Mouse (Mus musculus) gastrocnemius, adult 2 months (tissue): ENCODE measurements around the gene Slc40a1. TPM values are rescaled to one million over a fixed set of nuclear protein-coding genes. Genes with fewer than 3 reads are reported as not detected.

Experiments
- DNase-seq: peaks from one replicate; pipeline ENCODE4 v3.0.0; 2022
- H3K27ac ChIP-seq: fragments of 200-600 bp; 2 replicates; pipeline ENCODE4 v1.8.1; 2022; ENCODE audit warnings: mild to moderate bottlenecking
- H3K4me3 ChIP-seq: fragments of 200-600 bp; 2 replicates; pipeline ENCODE4 v1.8.1; 2022; ENCODE audit warnings: mild to moderate bottlenecking, moderate library complexity
- CTCF ChIP-seq: fragments of 200-600 bp; IDR thresholded peaks from 2 replicates; pipeline ENCODE4 v1.8.1; 2022; ENCODE audit warnings: antibody characterized with exemption, mild to moderate bottlenecking, moderate library complexity
- intact Hi-C: fragments of 180-260 bp; cut with DNase I; formaldehyde crosslinking; loops from one replicate; pipeline ENCODE4 v1.15.1; 2025
- total RNA-seq, 2 experiments: library from RNA; stranded (reverse); gene quantifications; 2 replicates each; pipeline ENCODE4 v1.2.3; 2021

The Slc40a1 gene
- total RNA-seq, 2 experiments from 2014 or later: 21.3 to 26.3 TPM

GRCm38 (mm10) chr1:45877463-45877862 lies 48.9 kb downstream of the Slc40a1 start:
- DNase-seq: no peak
- intact Hi-C loops: no loop called here
- no peak for TF ChIP-seq CTCF
- Histone ChIP-seq H3K27ac (no peak overlapping the region), H3K4me3 (no peak overlapping the region)

GRCm38 (mm10) chr1:45876450-45877198 lies 49.7 kb downstream of the Slc40a1 start:
- TF ChIP-seq CTCF: no peak
- no peak for DNase-seq
- Histone ChIP-seq H3K4me3 (no peak overlapping the region), H3K27ac (no peak overlapping the region)
- intact Hi-C loops: no loop called here

- intact Hi-C loops: no loop called here
- DNase-seq: no peak
- no peak overlapping the region for H3K27ac ChIP-seq
- H3K4me3 ChIP-seq: no peak overlapping the region
- no peak for TF ChIP-seq CTCF
Observed at GRCm38 (mm10) chr1:45875640-45876039, 50.7 kb downstream of the Slc40a1 start.

- no peak for DNase-seq
- intact Hi-C loops: no loop called here
- no peak for TF ChIP-seq CTCF
- no peak overlapping the region for H3K4me3 ChIP-seq
- no peak overlapping the region for H3K27ac ChIP-seq
Observed at GRCm38 (mm10) chr1:45873250-45873649, 53.1 kb downstream of the Slc40a1 start.

- no peak for TF ChIP-seq CTCF
- no peak for DNase-seq
- H3K27ac ChIP-seq: peak overlapping the region; percentile 16
- intact Hi-C loops: loop anchor here (10.0 kb wide), 1 partner anchor 56 kb away; the partner anchor contains the start of gene Slc40a1
- H3K4me3 ChIP-seq: no peak overlapping the region
Observed at GRCm38 (mm10) chr1:45868479-45869137, 57.7 kb downstream of the Slc40a1 start.

GRCm38 (mm10) chr1:45868050-45868449 lies 58.3 kb downstream of the Slc40a1 start:
- DNase-seq: no peak
- no peak for TF ChIP-seq CTCF
- Histone ChIP-seq H3K27ac (no peak overlapping the region; the same call in 1 of the 2 replicates), H3K4me3 (no peak overlapping the region)
- intact Hi-C loops: loop anchor here (10.0 kb wide), 1 partner anchor 57 kb away; the partner anchor contains the start of gene Slc40a1

- Histone ChIP-seq H3K4me3 (no peak overlapping the region), H3K27ac (no peak overlapping the region)
- intact Hi-C loops: loop anchor here (10.0 kb wide), 1 partner anchor 58 kb away; the partner anchor contains the start of gene Slc40a1
- TF ChIP-seq CTCF: no peak
- DNase-seq: no peak
Observed at GRCm38 (mm10) chr1:45866288-45867018, 59.9 kb downstream of the Slc40a1 start.

GRCm38 (mm10) chr1:45865727-45866126 lies 60.6 kb downstream of the Slc40a1 start:
- intact Hi-C loops: loop anchor here (10.0 kb wide), 1 partner anchor 59 kb away; the partner anchor contains the start of gene Slc40a1
- TF ChIP-seq CTCF: no peak
- DNase-seq: no peak
- Histone ChIP-seq H3K4me3 (no peak overlapping the region), H3K27ac (peak overlapping the region; percentile 68; the same call in 1 of the 2 replicates)

- TF ChIP-seq CTCF: no peak
- Histone ChIP-seq H3K4me3 (no peak overlapping the region), H3K27ac (peak overlapping the region; percentile 68)
- DNase-seq: no peak
- intact Hi-C loops: loop anchor here (10.0 kb wide), 1 partner anchor 59 kb away; the partner anchor contains the start of gene Slc40a1
Observed at GRCm38 (mm10) chr1:45865316-45865715, 61.0 kb downstream of the Slc40a1 start.

GRCm38 (mm10) chr1:45864564-45865014 lies 61.7 kb downstream of the Slc40a1 start:
- DNase-seq: peak; percentile 23
- intact Hi-C loops: loop anchor here (10.0 kb wide), 1 partner anchor 60 kb away; the partner anchor contains the start of gene Slc40a1
- H3K4me3 ChIP-seq: no peak overlapping the region
- TF ChIP-seq CTCF: no peak
- peak overlapping the region; percentile 68 for H3K27ac ChIP-seq

- DNase-seq: peak; percentile 21
- intact Hi-C loops: loop anchor here (10.0 kb wide), 1 partner anchor 61 kb away; the partner anchor contains the start of gene Slc40a1
- TF ChIP-seq CTCF: no peak
- Histone ChIP-seq H3K4me3 (no peak overlapping the region), H3K27ac (no peak overlapping the region)
Observed at GRCm38 (mm10) chr1:45863641-45864040, 62.7 kb downstream of the Slc40a1 start.

GRCm38 (mm10) chr1:45861162-45861561 lies 65.2 kb downstream of the Slc40a1 start:
- intact Hi-C loops: loop anchor here (10.0 kb wide), 1 partner anchor 64 kb away; the partner anchor contains the start of gene Slc40a1
- Histone ChIP-seq H3K27ac (peak overlapping the region; percentile 76), H3K4me3 (no peak overlapping the region)
- TF ChIP-seq CTCF: no peak
- no peak for DNase-seq
